7 mouse cellular contexts compared by ENCODE assay signal in genomic region chr8:70608749-70609367, GRCm38 (mm10). TPM values are rescaled to one million over a fixed set of nuclear protein-coding genes. Genes with fewer than 3 reads are reported as not detected.
DNase-seq lines count a peak whose midpoint lies in the region; ATAC-seq and TF ChIP-seq lines count a peak whose summit lies in the region.

Ssbp4 (minus strand) TSS chr8:70608872.

- no peak for TF ChIP-seq CTCF in lung, postnatal 0 days (IDR thresholded peaks at IDR 0.05)
- TF ChIP-seq CTCF in cortical plate, adult 2 months (IDR thresholded peaks at IDR 0.05; ENCODE audit: extremely low read depth, insufficient read depth, low read length): no peak
- TF ChIP-seq CTCF in midbrain, postnatal 0 days (IDR thresholded peaks at IDR 0.05): no peak

- no peak for ATAC-seq in lung, postnatal 0 days
- no peak for ATAC-seq in heart, embryonic 11.5 days (replicated peaks; ENCODE audit: insufficient number of reproducible peaks, low FRiP score, low TSS enrichment)
- ATAC-seq in midbrain, postnatal 0 days (ENCODE audit: low FRiP score): peak; percentile 8

- H3K4me3 ChIP-seq in lung, postnatal 0 days (ENCODE audit: low read depth, low read length): peak within 1 kb of the TSS; percentile 61
- H3K4me3 ChIP-seq in cortical plate, adult 2 months (ENCODE audit: insufficient read depth, low read length): peak within 1 kb of the TSS; percentile 92
- peak within 1 kb of the TSS; percentile 78 for H3K4me3 ChIP-seq in heart, embryonic 11.5 days (ENCODE audit: low read depth, low read length)
- H3K4me3 ChIP-seq in midbrain, postnatal 0 days (ENCODE audit: low read depth, low read length): peak within 1 kb of the TSS; percentile 69

- no peaks in the 10 kb centered on the region for H3K9me3 ChIP-seq in lung, postnatal 0 days (ENCODE audit: low read length)
- H3K9me3 ChIP-seq in heart, embryonic 11.5 days (replicated peaks; ENCODE audit: control insufficient read depth, low read length): no peaks in the 10 kb centered on the region
- no peaks in the 10 kb centered on the region for H3K9me3 ChIP-seq in midbrain, postnatal 0 days (ENCODE audit: low read length)

- TF ChIP-seq EP300 in lung, postnatal 0 days (IDR thresholded peaks at IDR 0.05): no peak

- H3K36me3 ChIP-seq in lung, postnatal 0 days (ENCODE audit: insufficient read depth, low read length): no peaks in the 10 kb centered on the region
- H3K36me3 ChIP-seq in heart, embryonic 11.5 days (ENCODE audit: control insufficient read depth, insufficient read depth, low read length): no peaks in the 10 kb centered on the region; the same call in 1 of the 2 replicates
- no peaks in the 10 kb centered on the region for H3K36me3 ChIP-seq in midbrain, postnatal 0 days (ENCODE audit: insufficient read depth, low read length)

- H3K4me2 ChIP-seq in lung, postnatal 0 days (replicated peaks; ENCODE audit: low read depth, low read length): peak within 1 kb of the TSS; percentile 97
- peak within 1 kb of the TSS; percentile 100 for H3K4me2 ChIP-seq in heart, embryonic 11.5 days
- H3K4me2 ChIP-seq in midbrain, postnatal 0 days (ENCODE audit: low read depth, low read length, poor library complexity, severe bottlenecking): peak within 1 kb of the TSS; percentile 59

- no peak for TF ChIP-seq POLR2A in cortical plate, adult 2 months (IDR thresholded peaks at IDR 0.05; ENCODE audit: extremely low read depth, insufficient read depth, low read length)

- H3K4me1 ChIP-seq in lung, postnatal 0 days (ENCODE audit: insufficient read depth, low read depth, low read length): peaks cover 8% of the 10 kb centered on the region; the same call in 1 of the 2 replicates
- H3K4me1 ChIP-seq in cortical plate, adult 2 months (ENCODE audit: control insufficient read depth, insufficient read depth, low read length): peaks cover 6% of the 10 kb centered on the region
- peaks cover 24% of the 10 kb centered on the region for H3K4me1 ChIP-seq in heart, embryonic 11.5 days (ENCODE audit: control insufficient read depth, insufficient read depth, low read length)
- peaks cover 26% of the 10 kb centered on the region for H3K4me1 ChIP-seq in midbrain, postnatal 0 days (ENCODE audit: insufficient read depth, low read length)

- H3K9ac ChIP-seq in lung, postnatal 0 days (replicated peaks; ENCODE audit: low read depth): peak within 1 kb of the TSS; percentile 82
- H3K9ac ChIP-seq in heart, embryonic 11.5 days (ENCODE audit: low read depth, low read length): peak within 1 kb of the TSS; percentile 94
- peak within 1 kb of the TSS; percentile 80 for H3K9ac ChIP-seq in midbrain, postnatal 0 days (replicated peaks; ENCODE audit: low read length, poor library complexity, severe bottlenecking)

- H3K27ac ChIP-seq in lung, postnatal 0 days (ENCODE audit: low read length): peak within 1 kb of the TSS; percentile 98
- H3K27ac ChIP-seq in cortical plate, adult 2 months (ENCODE audit: insufficient read depth, low read length): peak within 1 kb of the TSS; percentile 99
- peak within 1 kb of the TSS; percentile 99 for H3K27ac ChIP-seq in heart, embryonic 11.5 days (ENCODE audit: low read depth, low read length)
- peak within 1 kb of the TSS; percentile 68 for H3K27ac ChIP-seq in midbrain, postnatal 0 days (ENCODE audit: low read depth, low read length)

- WGBS in lung, postnatal 0 days: 4% methylated on average over 26 of the region's 26 CpGs
- WGBS in heart, embryonic 11.5 days (ENCODE audit: insufficient replicate concordance): 3% methylated on average over 26 of the region's 26 CpGs
- WGBS in midbrain, postnatal 0 days: 4% methylated on average over 26 of the region's 26 CpGs

- no peaks in the 10 kb centered on the region for H3K27me3 ChIP-seq in lung, postnatal 0 days (replicated peaks; ENCODE audit: insufficient read depth, low read length)
- no peaks in the 10 kb centered on the region for H3K27me3 ChIP-seq in heart, embryonic 11.5 days (ENCODE audit: control insufficient read depth, insufficient read depth, low read length)
- H3K27me3 ChIP-seq in midbrain, postnatal 0 days (ENCODE audit: insufficient read depth, low read length): no peaks in the 10 kb centered on the region

- DNase-seq in lung, postnatal 0 days (ENCODE audit: low spot score): no peak
- DNase-seq in lung, postnatal 36 days: no peak
- peak in 1 of 2 experiments; percentile 38 for DNase-seq in left cerebral cortex, adult 8-10 months (ENCODE audit: low spot score in 2 of 2)
- no peak for DNase-seq in midbrain, postnatal 0 days (ENCODE audit: low spot score)
- DNase-seq in Muller cell, postnatal 12 days (ENCODE audit: inconsistent ontology term): no peak

RNA-seq across cellular contexts. Expression of gene Ssbp4, which starts in this region (rescaled TPM):
- 117 and 125 TPM in 2 replicates for polyA plus RNA-seq in lung, postnatal 0 days (2015; fragmentation: Nextera tagmentation; extraction: Ambion mirVana)
- 241 and 249 TPM in 2 replicates for polyA plus RNA-seq in cortical plate, adult 2 months (2012; rRNA removed)
- 72.5 and 78.9 TPM in 2 replicates for polyA plus RNA-seq in heart, embryonic 11.5 days (2014; fragmentation: Nextera tagmentation; extraction: Ambion mirVana)
- total RNA-seq in left cerebral cortex, adult 8-10 months (2022): 100 to 1,000 TPM; 211 to 248 (median 234) TPM
- total RNA-seq in midbrain, postnatal 0 days (2014; rRNA removed): 279 and 392 TPM in 2 replicates
- polyA plus RNA-seq in midbrain, postnatal 0 days (2015; fragmentation: Nextera tagmentation; extraction: Ambion mirVana): 230 and 247 TPM in 2 replicates
